Mouse (Mus musculus): ENCODE measurements around the gene Aass.

GRCm38 (mm10) chr6:23107069-23107468 is 25.7 kb downstream of the Aass start:
- TF ChIP-seq CTCF (IDR thresholded peaks at IDR 0.05; ENCODE audit: extremely low read depth, insufficient read depth, insufficient read length, insufficient replicate concordance) (no peak), POLR2A (IDR thresholded peaks at IDR 0.05; ENCODE audit: low read depth, low read length) (no peak)

All from spleen, adult 2 months (tissue).